Mouse (Mus musculus): Measurements from ENCODE around the gene Sigirr. TPM values are rescaled to one million over a fixed set of nuclear protein-coding genes. Genes with fewer than 3 reads are reported as not detected.
A peak's percentile ranks its signal among the peaks of the same experiment; 100 is the strongest.

Sigirr gene
- polyA plus RNA-seq, 1 experiment from 2014 or later = 20.1 TPM

- H3K4me3 ChIP-seq (ENCODE audit: low read depth, low read length) = no peak overlapping the region
- peaks cover 13% of the 10 kb centered on the region for H3K4me1 ChIP-seq (ENCODE audit: insufficient read depth)
- 71% methylated on average over 2 of the region's 2 CpGs for WGBS (ENCODE audit: insufficient replicate concordance)
- H3K4me2 ChIP-seq (ENCODE audit: low read depth, low read length) = no peak overlapping the region
- H3K27me3 ChIP-seq (ENCODE audit: insufficient read depth, low read length) = no peaks in the 10 kb centered on the region
- ATAC-seq = no peak
- no peaks in the 10 kb centered on the region for H3K9me3 ChIP-seq (ENCODE audit: low read length)
- no peak overlapping the region for H3K9ac ChIP-seq (replicated peaks)
- H3K27ac ChIP-seq (ENCODE audit: low read depth) = 0 out of 2 replicates have a peak overlapping the region, but pooled peaks have one; percentile 3
- DNase-seq = no peak
- H3K36me3 ChIP-seq (replicated peaks; ENCODE audit: insufficient read depth, low read length) = peaks cover 79% of the 10 kb centered on the region
- no peak for TF ChIP-seq EP300 (IDR thresholded peaks at IDR 0.05; ENCODE audit: low read depth)
- no peak for TF ChIP-seq CTCF (IDR thresholded peaks at IDR 0.05; ENCODE audit: low read depth)
Measured at GRCm38 (mm10) chr7:141143861-141144260, 43.5 kb upstream of the Sigirr start.

- H3K36me3 ChIP-seq (replicated peaks; ENCODE audit: insufficient read depth, low read length) = peaks cover 84% of the 10 kb centered on the region
- H3K9me3 ChIP-seq (ENCODE audit: low read length) = no peaks in the 10 kb centered on the region
- DNase-seq (peak; percentile 83), ATAC-seq (peak; percentile 24; the same call in 1 of the 2 replicates)
- no peak overlapping the region for H3K9ac ChIP-seq (replicated peaks)
- H3K4me2 ChIP-seq (ENCODE audit: low read depth, low read length) = no peak overlapping the region
- no peak overlapping the region for H3K4me3 ChIP-seq (ENCODE audit: low read depth, low read length)
- H3K4me1 ChIP-seq (ENCODE audit: insufficient read depth) = peaks cover 13% of the 10 kb centered on the region
- WGBS (ENCODE audit: insufficient replicate concordance) = 52% methylated on average over 5 of the region's 5 CpGs
- H3K27ac ChIP-seq (ENCODE audit: low read depth) = no peak overlapping the region
- H3K27me3 ChIP-seq (ENCODE audit: insufficient read depth, low read length) = no peaks in the 10 kb centered on the region
- TF ChIP-seq EP300 (IDR thresholded peaks at IDR 0.05; ENCODE audit: low read depth) (no peak), CTCF (IDR thresholded peaks at IDR 0.05; ENCODE audit: low read depth) (peak; percentile 87)
Measured at GRCm38 (mm10) chr7:141143112-141143511, 42.7 kb upstream of the Sigirr start.

- H3K36me3 ChIP-seq (replicated peaks; ENCODE audit: insufficient read depth, low read length) = peaks cover 83% of the 10 kb centered on the region
- peaks cover 7% of the 10 kb centered on the region for H3K4me1 ChIP-seq (ENCODE audit: insufficient read depth)
- ATAC-seq = no peak
- no peak overlapping the region for H3K4me3 ChIP-seq (ENCODE audit: low read depth, low read length)
- peak overlapping the region; percentile 23; the same call in 1 of the 2 replicates for H3K4me2 ChIP-seq (ENCODE audit: low read depth, low read length)
- H3K27ac ChIP-seq (ENCODE audit: low read depth) = no peak overlapping the region
- DNase-seq = no peak
- no peaks in the 10 kb centered on the region for H3K9me3 ChIP-seq (ENCODE audit: low read length)
- 60% methylated on average over 4 of the region's 4 CpGs for WGBS (ENCODE audit: insufficient replicate concordance)
- TF ChIP-seq EP300 (IDR thresholded peaks at IDR 0.05; ENCODE audit: low read depth) (peak; percentile 48), CTCF (IDR thresholded peaks at IDR 0.05; ENCODE audit: low read depth) (no peak)
- H3K9ac ChIP-seq (replicated peaks) = no peak overlapping the region
- H3K27me3 ChIP-seq (ENCODE audit: insufficient read depth, low read length) = no peaks in the 10 kb centered on the region
Measured at GRCm38 (mm10) chr7:141141326-141141725, 41.0 kb upstream of the Sigirr start.

- peak; percentile 81 for ATAC-seq
- H3K4me1 ChIP-seq (ENCODE audit: insufficient read depth) = peaks cover 38% of the 10 kb centered on the region
- WGBS (ENCODE audit: insufficient replicate concordance) = 47% methylated on average over 12 of the region's 12 CpGs
Measured at GRCm38 (mm10) chr7:141131904-141132755, 31.8 kb upstream of the Sigirr start.

GRCm38 (mm10) chr7:141131024-141131820 lies 30.9 kb upstream of the Sigirr start:
- peak; percentile 92 for ATAC-seq
- Histone ChIP-seq H3K4me1 (ENCODE audit: insufficient read depth) (peaks cover 41% of the 10 kb centered on the region), H3K27me3 (ENCODE audit: insufficient read depth, low read length) (no peaks in the 10 kb centered on the region), H3K9me3 (ENCODE audit: low read length) (no peaks in the 10 kb centered on the region), H3K9ac (replicated peaks) (peak overlapping the region; percentile 85), H3K27ac (ENCODE audit: low read depth) (peak overlapping the region; percentile 87), H3K36me3 (replicated peaks; ENCODE audit: insufficient read depth, low read length) (peaks cover 25% of the 10 kb centered on the region), H3K4me3 (ENCODE audit: low read depth, low read length) (peak overlapping the region; percentile 86), H3K4me2 (ENCODE audit: low read depth, low read length) (peak overlapping the region; percentile 79)
- peak; percentile 95 for DNase-seq
- under 1% methylated on average over 59 of the region's 59 CpGs for WGBS (ENCODE audit: insufficient replicate concordance)
- TF ChIP-seq CTCF (IDR thresholded peaks at IDR 0.05; ENCODE audit: low read depth) = no peak
- TF ChIP-seq EP300 (IDR thresholded peaks at IDR 0.05; ENCODE audit: low read depth) = peak; percentile 95

More at GRCm38 (mm10) chr7:141131904-141132755, 31.8 kb upstream of the Sigirr start:
- Histone ChIP-seq H3K4me3 (ENCODE audit: low read depth, low read length) (peak overlapping the region; percentile 86), H3K4me2 (ENCODE audit: low read depth, low read length) (peak overlapping the region; percentile 79), H3K9me3 (ENCODE audit: low read length) (no peaks in the 10 kb centered on the region), H3K27ac (ENCODE audit: low read depth) (peak overlapping the region; percentile 87), H3K36me3 (replicated peaks; ENCODE audit: insufficient read depth, low read length) (peaks cover 34% of the 10 kb centered on the region), H3K27me3 (ENCODE audit: insufficient read depth, low read length) (no peaks in the 10 kb centered on the region), H3K9ac (replicated peaks) (peak overlapping the region; percentile 85)
- peak; percentile 45 for DNase-seq
- TF ChIP-seq EP300 (IDR thresholded peaks at IDR 0.05; ENCODE audit: low read depth) = peak; percentile 100
- TF ChIP-seq CTCF (IDR thresholded peaks at IDR 0.05; ENCODE audit: low read depth) = no peak

- Histone ChIP-seq H3K4me3 (ENCODE audit: low read depth, low read length) (peak overlapping the region; percentile 79), H3K27me3 (ENCODE audit: insufficient read depth, low read length) (no peaks in the 10 kb centered on the region), H3K9ac (replicated peaks) (peak overlapping the region; percentile 79), H3K27ac (ENCODE audit: low read depth) (peak overlapping the region; percentile 92), H3K4me1 (ENCODE audit: insufficient read depth) (peaks cover 28% of the 10 kb centered on the region), H3K36me3 (replicated peaks; ENCODE audit: insufficient read depth, low read length) (no peaks in the 10 kb centered on the region), H3K4me2 (ENCODE audit: low read depth, low read length) (peak overlapping the region; percentile 94), H3K9me3 (ENCODE audit: low read length) (no peaks in the 10 kb centered on the region)
- no peak for ATAC-seq
- no peak; the same call in 1 of the 2 replicates for TF ChIP-seq EP300 (IDR thresholded peaks at IDR 0.05; ENCODE audit: low read depth)
- no peak for TF ChIP-seq CTCF (IDR thresholded peaks at IDR 0.05; ENCODE audit: low read depth)
- WGBS (ENCODE audit: insufficient replicate concordance) = 2% methylated on average over 15 of the region's 15 CpGs
- DNase-seq = no peak
Measured at GRCm38 (mm10) chr7:141123517-141123856, 23.1 kb upstream of the Sigirr start.
